Mouse (Mus musculus) limb, embryonic 13.5 days (tissue): ENCODE measurements around the gene Gm17662. TPM values are rescaled to one million over a fixed set of nuclear protein-coding genes. Genes with fewer than 3 reads are reported as not detected.

Experiments used
- ATAC-seq: fragments of 200-750 bp; cut with Nextera tagmentation; 2 replicates; pipeline ENCODE4 v1.8.0; 2017; ENCODE audit warnings: low read depth, moderate number of reproducible peaks, moderate TSS enrichment; ENCODE audit not compliant: low FRiP score
- H3K27ac ChIP-seq: fragments of 300-500 bp; sonication (generic); 2 replicates; pipeline ENCODE4 v1.5.1; 2015; ENCODE audit warnings: inconsistent platforms, mild to moderate bottlenecking, moderate library complexity
- H3K27me3 ChIP-seq: fragments of 300-500 bp; sonication (generic); 2 replicates; pipeline ENCODE4 v1.6.1; 2015; ENCODE audit warnings: mild to moderate bottlenecking, inconsistent platforms
- H3K36me3 ChIP-seq: fragments of 300-500 bp; sonication (generic); 2 replicates; pipeline ENCODE4 v1.6.1; 2015; ENCODE audit warnings: inconsistent platforms, mild to moderate bottlenecking, moderate library complexity
- H3K4me1 ChIP-seq: fragments of 300-500 bp; sonication (generic); 2 replicates; pipeline ENCODE4 v1.6.1; 2015; ENCODE audit warnings: inconsistent platforms
- H3K4me2 ChIP-seq: fragments of 300-500 bp; sonication (generic); replicated peaks from 2 replicates; pipeline ENCODE4 v1.6.1; 2015; ENCODE audit warnings: inconsistent platforms, mild to moderate bottlenecking, moderate library complexity
- H3K4me3 ChIP-seq: fragments of 300-500 bp; sonication (generic); 2 replicates; pipeline ENCODE4 v1.5.1; 2015; ENCODE audit warnings: moderate library complexity, mild to moderate bottlenecking, inconsistent platforms
- H3K9ac ChIP-seq: fragments of 300-500 bp; sonication (generic); 2 replicates; pipeline ENCODE4 v1.6.1; 2015; ENCODE audit warnings: mild to moderate bottlenecking, inconsistent platforms
- H3K9me3 ChIP-seq: fragments of 300-500 bp; sonication (generic); 2 replicates; pipeline ENCODE4 v1.6.1; 2016; ENCODE audit warnings: inconsistent platforms
- WGBS: fragments of 180-500 bp; shearing (Covaris S2); methylation state at CpG from one replicate; pipeline ENCODE4 v1.1.7; 2015; 5-methylcytosine and 5-hydroxymethylcytosine counted together
- polyA plus RNA-seq: library from polyadenylated mRNA; unstranded; fragments of >200 nt; fragmentation: Nextera tagmentation; extraction: Ambion mirVana; gene quantifications from 2 replicates; pipeline ENCODE4 v1.2.1, GENCODE M21; 2015

Gm17662 gene
- polyA plus RNA-seq, 1 experiment from 2014 or later = not detected

DNA sequence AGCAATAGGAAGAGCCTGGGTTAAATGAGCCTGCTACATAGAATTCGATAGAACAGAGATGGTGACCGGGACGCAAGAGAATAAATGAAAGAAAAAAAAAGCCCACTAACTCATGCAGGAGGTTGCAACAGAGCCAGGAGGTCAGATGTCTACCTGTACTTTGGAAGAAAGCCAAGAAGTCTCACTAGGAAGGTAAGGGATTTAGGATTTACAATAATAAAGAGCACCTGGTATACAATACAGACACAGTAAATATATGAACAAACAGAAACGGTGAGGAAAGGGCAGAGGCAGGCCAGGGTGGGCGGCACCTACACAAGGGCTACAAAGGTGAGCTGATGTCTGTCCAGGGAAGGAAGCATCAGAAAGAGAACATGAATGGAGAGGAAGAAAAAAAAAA lies 14.9 kb upstream of the Gm17662 start:
- Histone ChIP-seq H3K27me3 (no peaks in the 10 kb centered on the region; the same call in 1 of the 2 replicates), H3K4me1 (no peaks in the 10 kb centered on the region), H3K4me3 (no peak overlapping the region), H3K9ac (no peak overlapping the region), H3K4me2 (no peak overlapping the region), H3K27ac (no peak overlapping the region), H3K36me3 (no peaks in the 10 kb centered on the region), H3K9me3 (no peaks in the 10 kb centered on the region)
- ATAC-seq = no peak
- 81% methylated on average over 5 of the region's 5 CpGs for WGBS

- WGBS = 50% methylated on average over 4 of the region's 4 CpGs
These were observed 13.6 kb upstream of the Gm17662 start for GRCm38 (mm10) chr4:104843546-104843945.

DNA sequence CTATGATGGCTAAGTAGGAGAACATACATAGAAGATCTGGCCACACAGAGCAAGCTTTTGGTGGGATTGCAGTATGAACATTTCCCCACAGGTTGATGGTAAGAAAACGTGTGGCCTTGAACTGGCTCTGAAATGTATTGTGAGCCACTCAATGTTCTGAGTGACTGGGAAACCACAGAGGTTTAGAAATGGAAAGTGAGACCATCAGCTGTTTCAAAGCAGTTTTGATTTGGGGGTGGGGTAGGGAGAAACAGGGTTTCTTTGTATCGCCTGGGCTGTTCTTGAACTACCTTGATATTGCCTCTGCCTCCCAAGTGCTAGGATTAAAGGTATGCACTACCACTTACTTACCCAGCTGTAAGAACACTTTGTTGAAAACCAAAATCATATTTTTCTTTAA lies 1.9 kb upstream of the Gm17662 start:
- H3K27ac ChIP-seq = no peak overlapping the region
- H3K4me1 ChIP-seq = no peaks in the 10 kb centered on the region
- H3K36me3 ChIP-seq = no peaks in the 10 kb centered on the region
- H3K4me3 ChIP-seq = no peak overlapping the region
- 73% methylated on average over 2 of the region's 2 CpGs for WGBS
- no peak overlapping the region for H3K4me2 ChIP-seq
- H3K9ac ChIP-seq = no peak overlapping the region
- no peak for ATAC-seq
- H3K27me3 ChIP-seq = no peaks in the 10 kb centered on the region
- no peaks in the 10 kb centered on the region for H3K9me3 ChIP-seq

More at GRCm38 (mm10) chr4:104843546-104843945, 13.6 kb upstream of the Gm17662 start:
- no peaks in the 10 kb centered on the region for H3K36me3 ChIP-seq
- no peak overlapping the region for H3K27ac ChIP-seq
- H3K9me3 ChIP-seq = no peaks in the 10 kb centered on the region
- ATAC-seq = no peak
- no peak overlapping the region for H3K4me3 ChIP-seq
- H3K27me3 ChIP-seq = no peaks in the 10 kb centered on the region
- H3K4me1 ChIP-seq = no peaks in the 10 kb centered on the region
- H3K4me2 ChIP-seq = no peak overlapping the region
- no peak overlapping the region for H3K9ac ChIP-seq

GRCm38 (mm10) chr4:104857823-104858222 lies 694 bp downstream of the Gm17662 start:
- Histone ChIP-seq H3K27ac (no peak overlapping the region), H3K36me3 (no peaks in the 10 kb centered on the region), H3K4me3 (no peak overlapping the region), H3K27me3 (no peaks in the 10 kb centered on the region), H3K9me3 (no peaks in the 10 kb centered on the region), H3K9ac (no peak overlapping the region), H3K4me2 (no peak overlapping the region), H3K4me1 (no peaks in the 10 kb centered on the region)
- no peak for ATAC-seq
- 86% methylated on average over 4 of the region's 4 CpGs for WGBS

GRCm38 (mm10) chr4:104861241-104861640 lies 4.1 kb downstream of the Gm17662 start:
- H3K27me3 ChIP-seq = no peaks in the 10 kb centered on the region
- no peak overlapping the region for H3K9ac ChIP-seq
- H3K4me1 ChIP-seq = peaks cover 7% of the 10 kb centered on the region; the same call in 1 of the 2 replicates
- H3K36me3 ChIP-seq = no peaks in the 10 kb centered on the region
- ATAC-seq = no peak
- no peak overlapping the region for H3K27ac ChIP-seq
- no peak overlapping the region for H3K4me2 ChIP-seq
- no peaks in the 10 kb centered on the region for H3K9me3 ChIP-seq
- 89% methylated on average over 8 of the region's 8 CpGs for WGBS
- H3K4me3 ChIP-seq = no peak overlapping the region

DNA sequence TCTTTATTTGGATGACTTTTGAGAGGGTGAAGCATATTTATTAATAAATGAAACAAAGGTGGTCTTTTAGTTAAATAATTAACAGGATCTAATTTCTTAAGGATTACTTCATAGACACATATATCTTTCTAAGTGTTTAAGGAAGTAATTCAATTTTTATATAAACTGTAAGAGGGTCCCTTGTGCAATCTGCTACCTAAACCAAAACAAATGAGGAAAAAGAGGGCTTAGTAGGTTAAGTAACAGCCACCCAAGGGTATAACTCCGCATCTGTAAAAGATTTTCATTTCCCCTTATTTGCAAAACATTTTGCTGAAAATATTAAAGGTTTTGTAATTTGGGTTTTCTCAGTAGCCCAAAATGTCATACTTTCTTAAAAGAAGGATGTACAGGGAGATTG lies 7.3 kb downstream of the Gm17662 start:
- Histone ChIP-seq H3K27me3 (no peaks in the 10 kb centered on the region), H3K4me3 (no peak overlapping the region), H3K9ac (no peak overlapping the region), H3K9me3 (no peaks in the 10 kb centered on the region), H3K36me3 (no peaks in the 10 kb centered on the region), H3K4me2 (no peak overlapping the region), H3K4me1 (peaks cover 7% of the 10 kb centered on the region; the same call in 1 of the 2 replicates), H3K27ac (no peak overlapping the region)
- WGBS = 79% methylated on average over 1 of the region's 1 CpGs
- ATAC-seq = no peak

DNA sequence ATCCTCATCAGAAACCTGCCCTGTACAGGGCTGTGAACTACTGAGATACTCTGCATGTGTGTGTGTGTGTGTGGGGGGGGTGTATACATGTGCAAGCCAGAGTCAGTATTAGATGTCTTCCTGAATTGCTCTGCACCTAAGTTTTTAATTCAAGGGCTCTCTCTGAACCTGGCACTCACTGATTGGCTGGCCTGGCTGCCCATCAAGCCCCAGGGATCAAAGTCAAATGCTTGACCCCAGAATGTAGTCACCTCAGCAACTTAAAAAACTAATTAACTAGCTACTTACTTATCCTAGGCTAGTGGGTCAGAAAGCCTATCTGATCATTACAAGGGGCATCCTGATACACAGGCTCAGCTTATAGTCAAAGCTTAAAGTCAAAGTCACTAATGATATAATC lies 12.5 kb downstream of the Gm17662 start:
- Histone ChIP-seq H3K4me2 (no peak overlapping the region), H3K9ac (no peak overlapping the region), H3K36me3 (no peaks in the 10 kb centered on the region), H3K4me3 (no peak overlapping the region), H3K27me3 (no peaks in the 10 kb centered on the region), H3K4me1 (peaks cover 7% of the 10 kb centered on the region; the same call in 1 of the 2 replicates), H3K9me3 (no peaks in the 10 kb centered on the region), H3K27ac (no peak overlapping the region)
- no peak for ATAC-seq

DNA sequence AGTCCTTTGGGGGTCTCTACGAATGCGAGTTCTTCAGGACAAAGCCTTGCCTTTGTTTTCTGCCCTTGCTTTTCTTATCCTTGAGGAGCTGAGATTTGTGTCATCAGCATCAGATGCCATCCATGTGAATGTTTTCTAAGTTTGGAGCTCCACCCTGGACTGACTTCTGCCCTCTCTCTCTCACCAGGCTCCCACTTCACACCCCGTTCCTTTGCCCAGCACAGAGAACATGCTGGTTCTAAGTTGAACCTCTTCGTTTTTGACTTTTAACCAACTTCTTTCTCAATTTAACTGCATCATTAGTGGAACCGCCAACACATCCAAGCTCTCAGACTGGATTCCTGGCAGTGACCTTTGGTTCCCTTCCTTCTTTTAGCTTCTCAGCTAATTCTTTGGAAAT lies 13.1 kb downstream of the Gm17662 start:
- Histone ChIP-seq H3K27me3 (no peaks in the 10 kb centered on the region), H3K36me3 (no peaks in the 10 kb centered on the region), H3K4me2 (no peak overlapping the region), H3K4me1 (peaks cover 7% of the 10 kb centered on the region; the same call in 1 of the 2 replicates), H3K27ac (no peak overlapping the region), H3K4me3 (no peak overlapping the region), H3K9me3 (no peaks in the 10 kb centered on the region), H3K9ac (no peak overlapping the region)
- no peak for ATAC-seq
- WGBS = 92% methylated on average over 5 of the region's 5 CpGs

DNA sequence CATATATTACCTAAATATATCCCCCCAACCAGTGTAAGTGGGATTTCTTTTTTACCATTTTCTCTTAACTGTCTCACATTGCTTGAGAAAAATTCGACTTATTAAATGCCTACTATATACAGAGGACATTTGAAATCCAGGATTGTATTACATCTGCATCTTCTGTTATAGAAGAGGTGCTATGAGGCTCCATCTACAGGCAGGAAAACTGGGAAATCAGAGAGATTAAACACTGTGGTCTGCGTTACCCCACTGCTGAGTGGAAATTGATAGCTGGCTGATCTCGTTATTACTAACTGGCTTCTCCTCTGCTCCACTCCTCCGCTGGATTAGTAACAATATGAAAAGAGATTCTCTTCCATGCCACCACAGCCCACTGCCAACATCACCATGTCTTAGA lies 18.7 kb downstream of the Gm17662 start:
- H3K9ac ChIP-seq = no peak overlapping the region
- no peaks in the 10 kb centered on the region for H3K9me3 ChIP-seq
- 79% methylated on average over 4 of the region's 4 CpGs for WGBS
- H3K27me3 ChIP-seq = no peaks in the 10 kb centered on the region
- no peaks in the 10 kb centered on the region for H3K36me3 ChIP-seq
- H3K27ac ChIP-seq = no peak overlapping the region
- H3K4me2 ChIP-seq = no peak overlapping the region
- H3K4me3 ChIP-seq = no peak overlapping the region
- no peaks in the 10 kb centered on the region for H3K4me1 ChIP-seq
- no peak for ATAC-seq

DNA sequence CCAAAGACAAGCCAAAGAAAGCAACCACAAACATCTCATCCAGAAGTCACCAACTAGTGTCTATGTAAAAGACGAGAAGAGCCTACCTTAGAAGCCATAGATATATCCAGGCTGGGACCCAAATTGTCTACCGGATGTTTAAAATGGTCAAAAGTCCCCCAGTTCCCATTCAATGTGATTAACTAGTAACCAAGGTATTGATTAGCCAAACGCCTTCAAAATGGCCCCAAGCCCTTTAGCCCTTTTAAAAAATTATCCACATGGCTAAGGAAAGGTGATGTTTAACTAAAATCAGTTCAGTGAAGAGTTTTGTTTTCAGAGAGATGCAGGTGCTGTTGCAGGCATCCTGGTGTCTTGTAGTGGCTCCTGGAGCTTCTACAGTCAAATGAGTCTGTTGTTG lies 19.2 kb downstream of the Gm17662 start, which contains the start of gene C8a:
C8a (minus strand) TSS at position 76 of the 400 bp plus-strand sequence.
- no peak for ATAC-seq
- Histone ChIP-seq H3K27ac (no peak within 1 kb of the TSS), H3K4me2 (no peak within 1 kb of the TSS), H3K27me3 (no peaks in the 10 kb centered on the region), H3K9ac (no peak within 1 kb of the TSS), H3K4me3 (no peak within 1 kb of the TSS), H3K36me3 (no peaks in the 10 kb centered on the region), H3K4me1 (no peaks in the 10 kb centered on the region), H3K9me3 (no peaks in the 10 kb centered on the region)
- WGBS = 83% methylated on average over 3 of the region's 3 CpGs

DNA sequence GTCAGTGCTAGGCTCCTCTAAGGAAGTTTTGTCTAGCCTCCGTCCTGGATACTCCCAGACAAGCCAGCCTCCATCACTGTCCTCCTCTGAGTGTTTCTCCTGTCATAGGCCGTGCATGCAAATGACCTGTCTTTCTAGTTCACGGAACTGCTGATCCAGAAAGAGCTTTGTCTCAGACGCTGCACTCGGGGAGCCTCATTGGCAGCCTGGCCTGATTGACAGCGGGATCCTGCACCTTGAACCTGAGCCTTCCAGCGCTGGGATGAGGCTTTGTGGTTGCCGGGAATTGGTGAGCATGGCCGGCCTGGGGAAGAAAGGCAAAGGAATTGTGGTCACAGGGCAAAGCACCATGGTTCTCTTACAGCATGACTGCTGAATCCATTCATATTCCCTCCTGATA lies 30.4 kb downstream of the Gm17662 start:
- no peak overlapping the region for H3K4me3 ChIP-seq
- 0 out of 2 replicates have a peak, but pooled peaks cover 7% of the 10 kb centered on the region for H3K4me1 ChIP-seq
- H3K9me3 ChIP-seq = no peaks in the 10 kb centered on the region
- WGBS = 78% methylated on average over 9 of the region's 9 CpGs
- no peak overlapping the region for H3K27ac ChIP-seq
- H3K36me3 ChIP-seq = no peaks in the 10 kb centered on the region
- ATAC-seq = no peak
- H3K27me3 ChIP-seq = 0 out of 2 replicates have a peak, but pooled peaks cover 4% of the 10 kb centered on the region
- no peak overlapping the region for H3K9ac ChIP-seq
- H3K4me2 ChIP-seq = no peak overlapping the region

DNA sequence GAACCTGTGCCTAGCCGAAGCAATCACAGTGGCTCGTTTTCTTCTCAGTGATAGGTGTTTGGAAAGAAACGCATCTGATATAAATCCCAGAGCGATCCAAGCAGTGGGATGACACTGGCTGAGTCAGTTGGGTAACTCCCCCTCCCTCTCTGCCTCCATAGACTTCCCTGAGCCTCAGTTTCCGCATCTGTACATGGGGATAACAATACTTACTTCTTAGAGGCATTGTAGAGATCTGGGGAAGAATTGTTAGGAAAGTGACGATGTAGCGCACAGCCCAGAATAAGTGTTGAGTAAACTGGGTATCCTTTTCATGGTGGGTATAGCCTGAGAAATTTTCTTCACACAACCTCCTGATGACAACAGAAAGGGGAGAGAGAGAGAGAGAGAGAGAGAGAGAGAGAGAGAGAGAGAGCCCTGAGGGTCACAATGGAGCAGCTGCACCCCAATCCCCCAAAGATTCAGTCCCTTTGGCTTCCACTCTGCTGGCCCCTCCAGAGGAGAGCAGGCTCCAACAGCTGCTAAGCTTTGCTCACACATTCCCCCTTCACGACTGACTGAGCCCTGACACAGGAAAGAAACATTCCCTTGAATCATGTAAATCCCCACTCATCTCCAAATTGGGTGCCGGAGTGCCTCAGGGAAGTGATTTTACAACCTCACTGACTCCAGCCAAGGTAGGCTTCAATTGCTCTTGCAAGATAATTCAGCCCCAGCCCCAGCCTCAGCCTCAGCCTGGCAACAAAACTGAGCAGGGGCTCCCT lies 31.6 kb downstream of the Gm17662 start:
- no peak overlapping the region for H3K9ac ChIP-seq
- H3K4me2 ChIP-seq = no peak overlapping the region
- 0 out of 2 replicates have a peak, but pooled peaks cover 4% of the 10 kb centered on the region for H3K27me3 ChIP-seq
- no peak overlapping the region for H3K4me3 ChIP-seq
- 68% methylated on average over 9 of the region's 9 CpGs for WGBS
- no peaks in the 10 kb centered on the region for H3K9me3 ChIP-seq
- ATAC-seq = no peak
- H3K36me3 ChIP-seq = no peaks in the 10 kb centered on the region
- 0 out of 2 replicates have a peak, but pooled peaks cover 12% of the 10 kb centered on the region for H3K4me1 ChIP-seq
- H3K27ac ChIP-seq = no peak overlapping the region

GRCm38 (mm10) chr4:104891708-104892107 lies 34.6 kb downstream of the Gm17662 start:
- no peaks in the 10 kb centered on the region for H3K36me3 ChIP-seq
- no peak overlapping the region for H3K4me3 ChIP-seq
- no peak for ATAC-seq
- no peak overlapping the region for H3K27ac ChIP-seq
- H3K9me3 ChIP-seq = no peaks in the 10 kb centered on the region
- H3K9ac ChIP-seq = no peak overlapping the region
- H3K27me3 ChIP-seq = peaks cover 17% of the 10 kb centered on the region; the same call in 1 of the 2 replicates
- no peak overlapping the region for H3K4me2 ChIP-seq
- 0 out of 2 replicates have a peak, but pooled peaks cover 12% of the 10 kb centered on the region for H3K4me1 ChIP-seq
- WGBS = 87% methylated on average over 7 of the region's 7 CpGs
